9 mouse cellular contexts compared by ENCODE assay signal in genomic region chr11:117949392-117950091, GRCm38 (mm10). TPM values are rescaled to one million over a fixed set of nuclear protein-coding genes. Genes with fewer than 3 reads are reported as not detected.
DNase-seq lines count a peak whose midpoint lies in the region; ATAC-seq lines count a peak whose summit lies in the region.
"Had no signal": no experiment of that assay in that cellular context is flagged by ENCODE, and none has a peak within 500 bp of the region (broad histone marks: within the 10 kb centered on the region; RNA-seq: fewer than 3 reads in every experiment).

No protein-coding gene starts in this region.

- no peaks in the 10 kb centered on the region for H3K9me3 ChIP-seq in intestine, embryonic 15.5 days
- H3K9me3 ChIP-seq in liver, embryonic 16.5 days (replicated peaks; ENCODE audit: control insufficient read depth, low read length), result no peaks in the 10 kb centered on the region
- no peaks in the 10 kb centered on the region for H3K9me3 ChIP-seq in neural tube, embryonic 12.5 days
- H3K9me3 ChIP-seq: G1E had no signal

- WGBS in intestine, embryonic 15.5 days, result 3% methylated on average over 49 of the region's 49 CpGs
- 5% methylated on average over 49 of the region's 49 CpGs for WGBS in liver, embryonic 16.5 days (ENCODE audit: insufficient replicate concordance)
- WGBS in neural tube, embryonic 12.5 days, result 1% methylated on average over 49 of the region's 49 CpGs

- no peaks in the 10 kb centered on the region for H3K27me3 ChIP-seq in intestine, embryonic 15.5 days (replicated peaks)
- peaks cover 32% of the 10 kb centered on the region for H3K27me3 ChIP-seq in liver, embryonic 16.5 days (ENCODE audit: control insufficient read depth, insufficient read depth, low read depth, low read length)
- H3K27me3 ChIP-seq in neural tube, embryonic 12.5 days (replicated peaks), result peaks cover 9% of the 10 kb centered on the region

- ATAC-seq in cerebellum, adult (ENCODE audit: insufficient number of reproducible peaks, low FRiP score, low TSS enrichment), result no peak
- peak; percentile 24; the same call in 1 of the 2 replicates for ATAC-seq in common myeloid progenitor, adult 5-6 weeks (replicated peaks; ENCODE audit: low read depth, poor library complexity, severe bottlenecking)
- peak; percentile 31 for ATAC-seq in granulocyte monocyte progenitor cell, adult 5-6 weeks (replicated peaks; ENCODE audit: poor library complexity, severe bottlenecking)
- ATAC-seq in intestine, embryonic 15.5 days, result peak; percentile 75
- ATAC-seq in liver, embryonic 16.5 days (ENCODE audit: low read depth), result peak; percentile 40; the same call in 1 of the 2 replicates
- ATAC-seq in neural tube, embryonic 12.5 days (ENCODE audit: low FRiP score, low read depth), result peak; percentile 72
- no peak for ATAC-seq in erythroid progenitor cell, adult 5-6 weeks (replicated peaks; ENCODE audit: low FRiP score, poor library complexity, severe bottlenecking)

- H3K4me2 ChIP-seq in intestine, embryonic 15.5 days (replicated peaks), result peak overlapping the region; percentile 91
- peak overlapping the region; percentile 52 for H3K4me2 ChIP-seq in liver, embryonic 16.5 days (ENCODE audit: low read depth, low read length)
- H3K4me2 ChIP-seq in neural tube, embryonic 12.5 days (replicated peaks), result peak overlapping the region; percentile 67

- H3K9ac ChIP-seq in intestine, embryonic 15.5 days, result peak overlapping the region; percentile 64
- H3K9ac ChIP-seq in liver, embryonic 16.5 days (ENCODE audit: low read depth, low read length), result peak overlapping the region; percentile 23
- peak overlapping the region; percentile 50 for H3K9ac ChIP-seq in neural tube, embryonic 12.5 days

- no peaks in the 10 kb centered on the region for H3K36me3 ChIP-seq in intestine, embryonic 15.5 days
- no peaks in the 10 kb centered on the region for H3K36me3 ChIP-seq in liver, embryonic 16.5 days (ENCODE audit: control insufficient read depth, insufficient read depth)
- H3K36me3 ChIP-seq in neural tube, embryonic 12.5 days, result no peaks in the 10 kb centered on the region
- H3K36me3 ChIP-seq: G1E had no signal

- peak overlapping the region; percentile 35 for H3K4me3 ChIP-seq in intestine, embryonic 15.5 days (replicated peaks)
- H3K4me3 ChIP-seq in liver, embryonic 16.5 days (ENCODE audit: low read depth, low read length), result peak overlapping the region; percentile 38
- peak overlapping the region; percentile 18 for H3K4me3 ChIP-seq in neural tube, embryonic 12.5 days

- peaks cover 32% of the 10 kb centered on the region for H3K4me1 ChIP-seq in intestine, embryonic 15.5 days (replicated peaks)
- peaks cover 4% of the 10 kb centered on the region for H3K4me1 ChIP-seq in liver, embryonic 16.5 days (ENCODE audit: control insufficient read depth, low read depth, low read length)
- H3K4me1 ChIP-seq in neural tube, embryonic 12.5 days, result peaks cover 20% of the 10 kb centered on the region

- DNase-seq in cerebellum, postnatal 25 days, result peak; percentile 43 to 67

- peak overlapping the region; percentile 82 for H3K27ac ChIP-seq in intestine, embryonic 15.5 days
- H3K27ac ChIP-seq in liver, embryonic 16.5 days (ENCODE audit: low read length), result no peak overlapping the region
- no peak overlapping the region for H3K27ac ChIP-seq in neural tube, embryonic 12.5 days

RNA-seq across cellular contexts. Expression of gene Socs3, which starts 20.3 kb away (rescaled TPM):
- total RNA-seq in common myeloid progenitor, adult 5-6 weeks (2017), result 8.3 and 10.4 TPM in 2 replicates
- total RNA-seq in granulocyte monocyte progenitor cell, adult 5-6 weeks (2014; fragmentation: Nextera tagmentation), result 0.41 TPM in 1 of 2 replicates, not detected in the other
- total RNA-seq in granulocyte monocyte progenitor cell, adult 5-6 weeks (2017), result 2.0 and 2.2 TPM in 2 replicates
- 18.4 and 19.1 TPM in 2 replicates for polyA plus RNA-seq in intestine, embryonic 15.5 days (2015; fragmentation: Nextera tagmentation; extraction: Ambion mirVana)
- 6.1 and 6.7 TPM in 2 replicates for polyA plus RNA-seq in liver, embryonic 16.5 days (2015; fragmentation: Nextera tagmentation; extraction: Ambion mirVana)
- polyA plus RNA-seq in neural tube, embryonic 12.5 days (2016; fragmentation: Nextera tagmentation; extraction: Ambion mirVana), result 9.2 and 10.1 TPM in 2 replicates
- total RNA-seq in erythroid progenitor cell, adult 5-6 weeks (2015; ENCODE audit: low replicate concordance), result 0.36 and 1.3 TPM in 2 replicates
- 1.2 TPM in 1 of 2 replicates, not detected in the other for total RNA-seq in erythroid progenitor cell, adult 5-6 weeks (2017; ENCODE audit: low replicate concordance)

RNA-seq across cellular contexts. Expression of gene Pgs1, which starts 36.5 kb away (rescaled TPM):
- 6.8 and 11.7 TPM in 2 replicates for total RNA-seq in common myeloid progenitor, adult 5-6 weeks (2017)
- total RNA-seq in granulocyte monocyte progenitor cell, adult 5-6 weeks (2014; fragmentation: Nextera tagmentation), result 43.1 and 44.5 TPM in 2 replicates
- total RNA-seq in granulocyte monocyte progenitor cell, adult 5-6 weeks (2017), result 18.8 and 23.3 TPM in 2 replicates
- polyA plus RNA-seq in intestine, embryonic 15.5 days (2015; fragmentation: Nextera tagmentation; extraction: Ambion mirVana), result 32.6 and 33.5 TPM in 2 replicates
- 13.5 and 13.7 TPM in 2 replicates for polyA plus RNA-seq in liver, embryonic 16.5 days (2015; fragmentation: Nextera tagmentation; extraction: Ambion mirVana)
- polyA plus RNA-seq in neural tube, embryonic 12.5 days (2016; fragmentation: Nextera tagmentation; extraction: Ambion mirVana), result 50.2 and 50.3 TPM in 2 replicates
- 10.1 and 13.3 TPM in 2 replicates for total RNA-seq in erythroid progenitor cell, adult 5-6 weeks (2015; ENCODE audit: low replicate concordance)
- total RNA-seq in erythroid progenitor cell, adult 5-6 weeks (2017; ENCODE audit: low replicate concordance), result 5.1 and 22.5 TPM in 2 replicates

Comparison
In these comparisons a context has a peak if more than half of its experiments do, and no peak if none do; other contexts are left out.
1. ATAC-seq: peak in common myeloid progenitor, adult 5-6 weeks (single experiment), granulocyte monocyte progenitor cell, adult 5-6 weeks (single experiment), intestine, embryonic 15.5 days (single experiment), liver, embryonic 16.5 days (single experiment) and neural tube, embryonic 12.5 days (single experiment); none in cerebellum, adult (single experiment) and erythroid progenitor cell, adult 5-6 weeks (single experiment).
2. Peak in every context shown above with its lines, with median percentiles within 50 percentile points of each other: H3K4me2 ChIP-seq, H3K4me3 ChIP-seq and H3K9ac ChIP-seq.